Mouse (Mus musculus) limb, embryonic 13.5 days (tissue): Measurements from ENCODE around the gene Gm13279. TPM values are rescaled to one million over a fixed set of nuclear protein-coding genes. Genes with fewer than 3 reads are reported as not detected.
"Not testable (repeated sequence)": the region's sequence is repeated elsewhere in the genome, so short reads cannot be mapped to it uniquely, and the experiment has no call there.

Experiments used
- ATAC-seq: fragments of 200-750 bp; cut with Nextera tagmentation; 2 replicates; pipeline ENCODE4 v1.8.0; 2017; ENCODE audit warnings: low read depth, moderate number of reproducible peaks, moderate TSS enrichment; ENCODE audit not compliant: low FRiP score
- H3K27ac ChIP-seq: fragments of 300-500 bp; sonication (generic); 2 replicates; pipeline ENCODE4 v1.5.1; 2015; ENCODE audit warnings: inconsistent platforms, mild to moderate bottlenecking, moderate library complexity
- H3K27me3 ChIP-seq: fragments of 300-500 bp; sonication (generic); 2 replicates; pipeline ENCODE4 v1.6.1; 2015; ENCODE audit warnings: mild to moderate bottlenecking, inconsistent platforms
- H3K36me3 ChIP-seq: fragments of 300-500 bp; sonication (generic); 2 replicates; pipeline ENCODE4 v1.6.1; 2015; ENCODE audit warnings: inconsistent platforms, mild to moderate bottlenecking, moderate library complexity
- H3K4me1 ChIP-seq: fragments of 300-500 bp; sonication (generic); 2 replicates; pipeline ENCODE4 v1.6.1; 2015; ENCODE audit warnings: inconsistent platforms
- H3K4me2 ChIP-seq: fragments of 300-500 bp; sonication (generic); replicated peaks from 2 replicates; pipeline ENCODE4 v1.6.1; 2015; ENCODE audit warnings: inconsistent platforms, mild to moderate bottlenecking, moderate library complexity
- H3K4me3 ChIP-seq: fragments of 300-500 bp; sonication (generic); 2 replicates; pipeline ENCODE4 v1.5.1; 2015; ENCODE audit warnings: moderate library complexity, mild to moderate bottlenecking, inconsistent platforms
- H3K9ac ChIP-seq: fragments of 300-500 bp; sonication (generic); 2 replicates; pipeline ENCODE4 v1.6.1; 2015; ENCODE audit warnings: mild to moderate bottlenecking, inconsistent platforms
- H3K9me3 ChIP-seq: fragments of 300-500 bp; sonication (generic); 2 replicates; pipeline ENCODE4 v1.6.1; 2016; ENCODE audit warnings: inconsistent platforms
- WGBS: fragments of 180-500 bp; shearing (Covaris S2); methylation state at CpG from one replicate; pipeline ENCODE4 v1.1.7; 2015; 5-methylcytosine and 5-hydroxymethylcytosine counted together
- polyA plus RNA-seq: library from polyadenylated mRNA; unstranded; fragments of >200 nt; fragmentation: Nextera tagmentation; extraction: Ambion mirVana; gene quantifications from 2 replicates; pipeline ENCODE4 v1.2.1, GENCODE M21; 2015

Gm13279 gene
- not detected in 2 replicates for polyA plus RNA-seq

GRCm38 (mm10) chr4:88797097-88797496 lies at the start of gene Gm13279:
TSS of gene Gm13279 (plus strand) at chr4:88797397.
- not testable (repeated sequence) for H3K27me3 ChIP-seq, H3K27ac ChIP-seq, H3K36me3 ChIP-seq, H3K9ac ChIP-seq, H3K4me2 ChIP-seq, H3K4me3 ChIP-seq, H3K9me3 ChIP-seq, ATAC-seq, H3K4me1 ChIP-seq
- no CpG with 5 or more reads among the region's 28 CpGs for WGBS

GRCm38 (mm10) chr4:88749926-88750325 lies 47.3 kb upstream of the Gm13279 start:
- no peaks in the 10 kb centered on the region for H3K36me3 ChIP-seq
- no peaks in the 10 kb centered on the region for H3K9me3 ChIP-seq
- H3K4me2 ChIP-seq, result no peak overlapping the region
- WGBS, result 21% methylated on average over 6 of the region's 6 CpGs
- no peak overlapping the region for H3K4me3 ChIP-seq
- H3K9ac ChIP-seq, result no peak overlapping the region; the same call in 1 of the 2 replicates
- no peak overlapping the region for H3K27ac ChIP-seq
- no peaks in the 10 kb centered on the region for H3K27me3 ChIP-seq
- ATAC-seq, result no peak
- peaks cover 7% of the 10 kb centered on the region for H3K4me1 ChIP-seq

DNA sequence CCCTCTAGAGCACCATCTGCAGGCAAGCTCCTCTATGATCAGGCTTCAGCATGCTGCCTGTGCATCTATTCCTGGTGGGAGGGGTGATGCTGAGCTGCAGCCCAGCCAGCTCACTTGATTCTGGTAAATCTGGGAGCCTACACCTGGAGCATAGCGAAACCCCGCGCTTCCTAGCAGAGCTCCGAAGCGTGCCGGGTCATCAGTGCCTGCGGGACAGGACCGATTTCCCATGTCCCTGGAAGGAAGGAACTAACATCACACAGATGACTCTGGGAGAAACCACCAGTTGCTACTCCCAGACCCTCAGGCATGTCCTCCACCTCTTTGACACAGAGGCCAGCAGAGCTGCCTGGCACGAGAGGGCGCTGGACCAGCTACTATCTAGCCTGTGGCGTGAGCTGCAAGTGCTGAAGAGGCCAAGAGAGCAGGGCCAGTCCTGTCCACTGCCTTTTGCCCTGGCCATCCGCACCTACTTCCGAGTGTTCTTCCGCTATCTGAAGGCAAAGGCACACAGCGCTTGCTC lies 42.3 kb upstream of the Gm13279 start, which contains the start of gene Gm13271:
TSS of gene Gm13271 (plus strand) at position 51 of the 523 bp plus-strand sequence.
- H3K9ac ChIP-seq, H3K36me3 ChIP-seq, ATAC-seq, H3K9me3 ChIP-seq, H3K4me2 ChIP-seq, H3K4me1 ChIP-seq, H3K27ac ChIP-seq, H3K27me3 ChIP-seq, H3K4me3 ChIP-seq: not testable (repeated sequence)
- WGBS, result 79% methylated on average over 15 of the region's 15 CpGs

DNA sequence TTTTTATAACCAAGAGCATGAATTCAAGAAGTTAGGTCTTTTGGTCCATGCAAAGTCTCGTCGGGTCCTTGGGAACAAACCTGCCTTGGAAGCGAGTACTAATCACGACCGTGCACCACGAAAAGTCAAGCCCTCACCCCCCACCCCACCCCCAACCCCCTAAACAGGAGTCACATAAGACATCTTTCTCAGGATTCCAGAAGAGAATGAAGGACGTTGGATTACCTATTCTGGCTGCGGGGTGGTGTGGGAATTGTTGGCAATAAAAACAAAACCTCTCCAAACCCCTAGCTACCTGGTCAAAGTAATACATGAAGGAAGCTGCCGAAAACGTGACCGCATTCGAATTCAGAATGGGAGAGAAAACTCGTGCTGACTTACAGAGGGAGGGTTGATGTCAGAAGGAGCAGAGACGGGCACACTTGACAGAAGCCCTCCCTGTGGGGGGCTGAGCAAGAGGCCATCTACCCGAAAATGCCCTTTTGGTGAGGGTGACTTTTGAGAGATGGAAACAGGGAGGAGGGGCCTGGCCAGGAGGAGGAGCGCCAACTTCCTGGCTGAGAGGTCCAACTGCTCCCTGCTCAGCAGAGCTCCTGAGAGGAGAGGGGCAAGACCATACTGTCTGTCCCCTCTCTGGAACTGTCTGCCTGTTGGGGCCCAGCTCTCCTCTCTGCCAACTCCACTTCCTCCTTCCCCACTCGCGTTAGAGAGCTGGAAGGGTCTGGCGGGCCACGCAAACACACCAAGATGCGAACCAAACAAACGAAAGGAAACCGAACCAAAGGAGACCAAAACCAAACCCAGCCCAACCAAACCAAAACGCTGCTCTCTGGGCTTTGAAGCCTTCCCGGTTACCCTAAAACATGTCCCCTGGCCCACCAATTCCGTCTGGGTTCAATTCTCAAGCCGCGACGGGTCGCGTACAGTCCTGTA lies 40.4 kb upstream of the Gm13279 start:
- Histone ChIP-seq H3K27ac (peak overlapping the region; percentile 95), H3K9ac (peak overlapping the region; percentile 75), H3K4me2 (peak overlapping the region; percentile 74), H3K4me3 (peak overlapping the region; percentile 54)
- H3K4me1 ChIP-seq, H3K27me3 ChIP-seq, ATAC-seq, H3K36me3 ChIP-seq, H3K9me3 ChIP-seq: not testable (repeated sequence)
- 8% methylated on average over 29 of the region's 31 CpGs for WGBS

DNA sequence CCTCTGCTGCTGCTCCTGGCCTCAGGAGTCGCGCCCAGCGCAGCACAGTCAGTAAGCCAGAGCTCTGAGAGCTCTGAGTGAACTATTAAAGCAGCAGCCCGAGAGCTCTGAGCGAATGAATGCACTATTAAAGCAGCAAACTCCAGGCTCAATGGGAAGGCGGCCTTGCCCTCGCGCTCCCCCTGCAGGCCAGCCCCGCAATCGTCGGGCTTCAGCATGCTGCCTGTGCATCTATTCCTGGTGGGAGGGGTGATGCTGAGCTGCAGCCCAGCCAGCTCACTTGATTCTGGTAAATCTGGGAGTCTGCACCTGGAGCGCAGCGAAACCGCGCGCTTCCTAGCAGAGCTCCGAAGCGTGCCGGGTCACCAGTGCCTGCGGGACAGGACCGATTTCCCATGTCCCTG lies 39.6 kb upstream of the Gm13279 start:
- not testable (repeated sequence) for H3K36me3 ChIP-seq, H3K4me1 ChIP-seq, H3K27me3 ChIP-seq, H3K9me3 ChIP-seq
- Histone ChIP-seq H3K27ac (peak overlapping the region; percentile 95), H3K4me2 (peak overlapping the region; percentile 74), H3K9ac (peak overlapping the region; percentile 75), H3K4me3 (peak overlapping the region; percentile 54)
- ATAC-seq, result peak; percentile 100
- WGBS, result under 1% methylated on average over 17 of the region's 21 CpGs

- not testable (repeated sequence) for H3K4me3 ChIP-seq, H3K9ac ChIP-seq, ATAC-seq, H3K36me3 ChIP-seq, H3K9me3 ChIP-seq, H3K4me2 ChIP-seq, H3K27me3 ChIP-seq, H3K27ac ChIP-seq, H3K4me1 ChIP-seq
- WGBS, result 83% methylated on average over 9 of the region's 9 CpGs
These were observed 38.4 kb upstream of the Gm13279 start for GRCm38 (mm10) chr4:88758751-88759150.

DNA sequence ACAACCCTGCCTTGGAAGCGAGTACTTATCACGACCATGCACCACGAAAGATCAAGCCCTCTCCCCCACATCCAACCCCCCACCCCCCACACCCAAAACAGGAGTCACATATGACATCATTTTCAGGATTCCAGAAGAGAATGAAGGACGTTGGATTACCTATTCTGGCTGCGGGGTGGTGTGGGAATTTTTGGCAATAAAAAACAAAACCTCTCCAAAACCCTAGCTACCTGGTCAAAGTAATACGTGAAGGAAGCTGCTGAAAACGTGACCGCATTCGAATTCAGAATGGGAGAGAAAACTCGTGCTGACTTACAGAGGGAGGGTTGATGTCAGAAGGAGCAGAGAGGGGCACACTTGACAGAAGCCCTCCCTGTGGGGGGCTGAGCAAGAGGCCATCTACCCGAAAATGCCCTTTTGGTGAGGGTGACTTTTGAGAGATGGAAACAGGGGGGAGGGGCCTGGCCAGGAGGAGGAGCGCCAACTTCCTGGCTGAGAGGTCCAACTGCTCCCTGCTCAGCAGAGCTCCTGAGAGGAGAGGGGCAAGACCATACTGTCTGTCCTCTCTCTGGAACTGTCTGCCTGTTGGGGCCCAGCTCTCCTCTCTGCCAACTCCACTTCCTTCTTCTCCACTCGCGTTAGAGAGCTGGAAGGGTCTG lies 37.5 kb upstream of the Gm13279 start, which contains the start of gene Gm13283:
TSS of gene Gm13283 (plus strand) at position 510 of the 659 bp plus-strand sequence.
- peak within 1 kb of the TSS; percentile 40 for H3K4me3 ChIP-seq
- 20% methylated on average over 11 of the region's 14 CpGs for WGBS
- H3K9me3 ChIP-seq, ATAC-seq, H3K9ac ChIP-seq, H3K27me3 ChIP-seq, H3K4me1 ChIP-seq, H3K36me3 ChIP-seq: not testable (repeated sequence)
- peak within 1 kb of the TSS; percentile 57 for H3K4me2 ChIP-seq
- peak within 1 kb of the TSS; percentile 65 for H3K27ac ChIP-seq

DNA sequence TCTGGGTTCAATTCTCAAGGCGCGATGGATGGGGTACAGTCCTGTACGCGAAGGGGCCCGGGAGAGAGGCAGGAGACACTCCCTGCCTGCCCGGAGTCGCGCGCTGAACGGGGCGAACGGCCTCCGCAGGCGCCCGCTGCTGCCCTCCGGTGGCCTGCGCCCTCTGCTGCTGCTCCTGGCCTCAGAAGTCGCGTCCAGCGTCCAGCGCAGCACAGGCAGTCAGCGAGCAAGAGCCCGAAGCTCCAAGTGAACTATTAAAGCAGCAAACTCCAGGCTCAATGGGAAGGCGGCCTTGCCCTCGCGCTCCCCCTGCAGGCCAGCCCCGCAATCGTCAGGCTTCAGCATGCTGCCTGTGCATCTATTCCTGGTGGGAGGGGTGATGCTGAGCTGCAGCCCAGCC lies 36.8 kb upstream of the Gm13279 start:
- peak overlapping the region; percentile 40 for H3K4me3 ChIP-seq
- peak overlapping the region; percentile 65 for H3K27ac ChIP-seq
- not testable (repeated sequence) for H3K4me1 ChIP-seq, ATAC-seq, H3K36me3 ChIP-seq, H3K9ac ChIP-seq, H3K9me3 ChIP-seq, H3K27me3 ChIP-seq
- peak overlapping the region; percentile 57 for H3K4me2 ChIP-seq
- under 1% methylated on average over 23 of the region's 28 CpGs for WGBS

DNA sequence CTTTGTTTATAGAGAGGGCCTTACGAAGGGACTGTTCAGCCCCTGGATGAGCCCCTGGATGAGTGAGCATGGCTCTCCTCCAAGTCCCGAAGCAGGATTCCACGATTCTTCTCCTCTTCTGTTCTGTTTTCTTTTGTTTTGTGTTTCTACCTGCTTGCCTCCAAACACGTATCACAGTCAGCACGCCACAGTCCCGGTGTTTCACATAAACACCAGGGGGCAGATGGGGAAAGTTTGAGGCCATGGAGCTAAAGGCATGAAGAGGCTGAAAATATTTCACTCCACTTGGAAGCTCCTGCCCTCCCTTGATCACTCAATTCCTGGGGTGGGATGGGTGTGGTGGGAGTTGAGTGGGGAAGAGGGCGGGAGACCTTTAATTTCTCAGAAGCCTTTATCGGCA lies 35.4 kb upstream of the Gm13279 start:
- H3K4me1 ChIP-seq, H3K4me3 ChIP-seq, H3K27ac ChIP-seq, ATAC-seq, H3K36me3 ChIP-seq, H3K27me3 ChIP-seq, H3K9ac ChIP-seq, H3K4me2 ChIP-seq, H3K9me3 ChIP-seq: not testable (repeated sequence)
- WGBS, result 63% methylated on average over 6 of the region's 8 CpGs

GRCm38 (mm10) chr4:88762341-88762740 lies 34.9 kb upstream of the Gm13279 start:
- peak overlapping the region; percentile 54 for H3K4me2 ChIP-seq
- WGBS, result 49% methylated on average over 9 of the region's 9 CpGs
- not testable (repeated sequence) for H3K27ac ChIP-seq, H3K4me3 ChIP-seq, H3K9me3 ChIP-seq, H3K27me3 ChIP-seq, ATAC-seq, H3K36me3 ChIP-seq, H3K4me1 ChIP-seq, H3K9ac ChIP-seq

- H3K36me3 ChIP-seq, ATAC-seq, H3K27me3 ChIP-seq, H3K4me1 ChIP-seq, H3K9me3 ChIP-seq, H3K27ac ChIP-seq: not testable (repeated sequence)
- WGBS, result 4% methylated on average over 27 of the region's 42 CpGs
- H3K4me2 ChIP-seq, result peak overlapping the region; percentile 59
- H3K4me3 ChIP-seq, result peak overlapping the region; percentile 43
- H3K9ac ChIP-seq, result peak overlapping the region; percentile 51; the same call in 1 of the 2 replicates
These were observed 33.7 kb upstream of the Gm13279 start for GRCm38 (mm10) chr4:88763384-88764018.

DNA sequence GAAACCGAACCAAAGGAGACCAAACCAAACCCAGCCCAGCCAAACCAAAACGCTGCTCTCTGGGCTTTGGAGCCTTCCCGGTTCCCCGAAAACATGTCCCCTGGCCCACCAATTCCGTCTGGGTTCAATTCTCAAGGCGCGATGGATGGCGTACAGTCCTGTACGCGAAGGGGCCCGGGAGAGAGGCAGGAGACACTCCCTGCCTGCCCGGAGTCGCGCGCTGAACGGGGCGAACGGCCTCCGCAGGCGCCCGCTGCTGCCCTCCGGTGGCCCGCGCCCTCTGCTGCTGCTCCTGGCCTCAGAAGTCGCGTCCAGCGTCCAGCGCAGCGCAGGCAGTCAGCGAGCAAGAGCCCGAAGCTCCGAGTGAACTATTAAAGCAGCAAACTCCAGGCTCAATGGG lies 23.7 kb upstream of the Gm13279 start, which contains the start of gene Gm13290:
TSS of gene Gm13290 (plus strand) at position 301 of the 400 bp plus-strand sequence.
- not testable (repeated sequence) for H3K4me2 ChIP-seq, H3K36me3 ChIP-seq, H3K27ac ChIP-seq, H3K4me1 ChIP-seq, H3K9ac ChIP-seq, ATAC-seq, H3K4me3 ChIP-seq, H3K9me3 ChIP-seq, H3K27me3 ChIP-seq
- no CpG with 5 or more reads among the region's 32 CpGs for WGBS
